38 mouse cellular contexts compared by ENCODE assay signal in genomic region chr5:32240741-32241140, GRCm38 (mm10). TPM values are rescaled to one million over a fixed set of nuclear protein-coding genes. Genes with fewer than 3 reads are reported as not detected.
"Had no signal": no experiment of that assay in that cellular context is flagged by ENCODE, and none has a peak within 500 bp of the region (broad histone marks: within the 10 kb centered on the region; RNA-seq: fewer than 3 reads in every experiment).

No protein-coding gene starts in this region.

- H3K36me3 ChIP-seq: heart, embryonic 12.5 days; heart, embryonic 13.5 days; heart, embryonic 15.5 days; hindbrain, embryonic 10.5 days; hindbrain, embryonic 12.5 days; hindbrain, embryonic 13.5 days; hindbrain, embryonic 15.5 days; intestine, embryonic 15.5 days; kidney, embryonic 15.5 days had no signal

- DNase-seq: heart, postnatal 10 days; heart, postnatal 14 days; heart, postnatal 36 days; heart, postnatal 4 days; kidney, adult 11 months; kidney, adult 18-20 months; kidney, adult 2 months; kidney, adult 8-10 months; kidney, adult 9 months; kidney, postnatal 10 days; kidney, postnatal 14 days; kidney, postnatal 25 days; kidney, postnatal 36 days; kidney, postnatal 4 days; layer of hippocampus, adult 9-11 months; layer of hippocampus, postnatal 36 days had no signal

- H3K9ac ChIP-seq: heart, embryonic 12.5 days; heart, embryonic 13.5 days; heart, embryonic 15.5 days; hindbrain, embryonic 12.5 days; hindbrain, embryonic 13.5 days; hindbrain, embryonic 14.5 days; hindbrain, embryonic 15.5 days; intestine, embryonic 15.5 days; kidney, embryonic 15.5 days had no signal

- H3K4me2 ChIP-seq: heart, embryonic 11.5 days; heart, embryonic 12.5 days; heart, embryonic 13.5 days; heart, embryonic 15.5 days; hindbrain, embryonic 12.5 days; hindbrain, embryonic 13.5 days; hindbrain, embryonic 14.5 days; hindbrain, embryonic 15.5 days; intestine, embryonic 15.5 days; kidney, embryonic 15.5 days had no signal

- ATAC-seq: hindbrain, embryonic 16.5 days; hindbrain, postnatal 0 days; inflammation-experienced regulatory T-cells, adult 6 months; intestine, embryonic 15.5 days; intestine, embryonic 16.5 days; intestine, postnatal 0 days had no signal

- H3K4me3 ChIP-seq: heart, embryonic 12.5 days; heart, embryonic 13.5 days; heart, embryonic 15.5 days; hindbrain, embryonic 10.5 days; hindbrain, embryonic 12.5 days; hindbrain, embryonic 13.5 days; hindbrain, embryonic 15.5 days; intestine, embryonic 15.5 days; kidney, embryonic 15.5 days; layer of hippocampus, adult 2 months; left cerebral cortex, adult 2 months had no signal

- H3K4me1 ChIP-seq: heart, embryonic 12.5 days; heart, embryonic 13.5 days; heart, embryonic 15.5 days; hindbrain, embryonic 10.5 days; hindbrain, embryonic 12.5 days; hindbrain, embryonic 13.5 days; hindbrain, embryonic 15.5 days; intestine, embryonic 15.5 days had no signal

- H3K27ac ChIP-seq: heart, embryonic 13.5 days; heart, embryonic 15.5 days; hindbrain, embryonic 10.5 days; hindbrain, embryonic 12.5 days; hindbrain, embryonic 13.5 days; hindbrain, embryonic 14.5 days; hindbrain, embryonic 15.5 days; hindbrain, postnatal 0 days; intestine, embryonic 15.5 days; kidney, embryonic 15.5 days; kidney, postnatal 0 days; layer of hippocampus, adult 2 months; left cerebral cortex, adult 2 months had no signal

- H3K27me3 ChIP-seq: heart, embryonic 12.5 days; heart, embryonic 13.5 days; heart, embryonic 15.5 days; hindbrain, embryonic 12.5 days; hindbrain, embryonic 13.5 days; hindbrain, embryonic 15.5 days; intestine, embryonic 15.5 days; kidney, embryonic 15.5 days had no signal

- H3K9me3 ChIP-seq: heart, embryonic 12.5 days; heart, embryonic 13.5 days; heart, embryonic 15.5 days; hindbrain, embryonic 10.5 days; hindbrain, embryonic 12.5 days; hindbrain, embryonic 13.5 days; hindbrain, embryonic 15.5 days; intestine, embryonic 15.5 days; kidney, embryonic 15.5 days had no signal

RNA-seq across cellular contexts. Expression of gene Plb1, which starts 8.2 kb away (rescaled TPM):
- total RNA-seq: hematopoietic stem cell, adult 5-6 weeks had no signal
- polyA plus RNA-seq: hindbrain, embryonic 11.5 days; hindbrain, embryonic 14.5 days; hindbrain, embryonic 15.5 days; inflammation-experienced regulatory T-cells, adult 6 months; kidney, embryonic 14.5 days had no signal
